Mouse (Mus musculus): ENCODE measurements at regions not wholly inside any gene's neighbourhood (a gene's known extent, or its start where the extent isn't known, plus 50 kb on each side); places are given as distances from the start of the nearest gene placed in this dataset.
A peak's percentile ranks its signal among the peaks of the same experiment; 100 is the strongest.

- peak in 1 of 2 experiments; percentile 14 for DNase-seq (ENCODE audit: low read depth in 1 of 2, low spot score in 2 of 2)
- Histone ChIP-seq H3K4me1 (ENCODE audit: control insufficient read depth, insufficient read depth, insufficient read length) (peaks cover 9% of the 10 kb centered on the region; the same call in 1 of the 2 replicates), H3K36me3 (ENCODE audit: control insufficient read depth, insufficient read depth, low read length) (no peaks in the 10 kb centered on the region), H3K27me3 (ENCODE audit: control insufficient read depth, insufficient read depth, low read length) (no peaks in the 10 kb centered on the region), H3K4me3 (ENCODE audit: extremely low read depth, insufficient read depth, insufficient read length) (no peak overlapping the region), H3K27ac (ENCODE audit: insufficient read depth, low read length) (no peak overlapping the region)
- TF ChIP-seq CTCF (IDR thresholded peaks at IDR 0.05; ENCODE audit: extremely low read depth, insufficient read depth, insufficient read length, insufficient replicate concordance): no peak
- TF ChIP-seq POLR2A (IDR thresholded peaks at IDR 0.05; ENCODE audit: low read depth, low read length): no peak
- WGBS: 20% methylated on average over 5 of the region's 5 CpGs
These were observed 158.4 kb downstream of the Ifng start for GRCm38 (mm10) chr10:118599197-118599596.

- no peak overlapping the region; the same call in 1 of the 2 replicates for H3K4me3 ChIP-seq (ENCODE audit: extremely low read depth, insufficient read depth, insufficient read length)
These were observed 158.8 kb downstream of the Ifng start for GRCm38 (mm10) chr10:118599610-118600009.

GRCm38 (mm10) chr10:118602922-118603321 lies 162.1 kb downstream of the Ifng start:
- TF ChIP-seq POLR2A (IDR thresholded peaks at IDR 0.05; ENCODE audit: low read depth, low read length) (no peak), CTCF (IDR thresholded peaks at IDR 0.05; ENCODE audit: extremely low read depth, insufficient read depth, insufficient read length, insufficient replicate concordance) (no peak)
- WGBS: 58% methylated on average over 4 of the region's 4 CpGs
- Histone ChIP-seq H3K4me1 (ENCODE audit: control insufficient read depth, insufficient read depth, insufficient read length) (peaks cover 9% of the 10 kb centered on the region; the same call in 1 of the 2 replicates), H3K27ac (ENCODE audit: insufficient read depth, low read length) (no peak overlapping the region), H3K27me3 (ENCODE audit: control insufficient read depth, insufficient read depth, low read length) (no peaks in the 10 kb centered on the region), H3K36me3 (ENCODE audit: control insufficient read depth, insufficient read depth, low read length) (no peaks in the 10 kb centered on the region), H3K4me3 (ENCODE audit: extremely low read depth, insufficient read depth, insufficient read length) (no peak overlapping the region)
- no peak for DNase-seq (ENCODE audit: low read depth in 1 of 2, low spot score in 2 of 2)

More at GRCm38 (mm10) chr10:118599610-118600009, 158.8 kb downstream of the Ifng start:
- Histone ChIP-seq H3K27ac (ENCODE audit: insufficient read depth, low read length) (no peak overlapping the region), H3K27me3 (ENCODE audit: control insufficient read depth, insufficient read depth, low read length) (no peaks in the 10 kb centered on the region), H3K4me1 (ENCODE audit: control insufficient read depth, insufficient read depth, insufficient read length) (peaks cover 9% of the 10 kb centered on the region; the same call in 1 of the 2 replicates), H3K36me3 (ENCODE audit: control insufficient read depth, insufficient read depth, low read length) (no peaks in the 10 kb centered on the region)
- TF ChIP-seq POLR2A (IDR thresholded peaks at IDR 0.05; ENCODE audit: low read depth, low read length) (no peak), CTCF (IDR thresholded peaks at IDR 0.05; ENCODE audit: extremely low read depth, insufficient read depth, insufficient read length, insufficient replicate concordance) (no peak)
- DNase-seq (ENCODE audit: low read depth in 1 of 2, low spot score in 2 of 2): peak in 1 of 2 experiments; percentile 39
- whole genome bisulfite sequencing: 7% methylated on average over 4 of the region's 4 CpGs

GRCm38 (mm10) chr10:118603857-118604414 lies 163.1 kb downstream of the Ifng start:
- no peaks in the 10 kb centered on the region for H3K27me3 ChIP-seq (ENCODE audit: control insufficient read depth, insufficient read depth, low read length)
- H3K36me3 ChIP-seq (ENCODE audit: control insufficient read depth, insufficient read depth, low read length): no peaks in the 10 kb centered on the region
- WGBS: 58% methylated on average over 13 of the region's 13 CpGs
- no peak for DNase-seq (ENCODE audit: low read depth in 1 of 2, low spot score in 2 of 2)
- peaks cover 9% of the 10 kb centered on the region; the same call in 1 of the 2 replicates for H3K4me1 ChIP-seq (ENCODE audit: control insufficient read depth, insufficient read depth, insufficient read length)
- H3K27ac ChIP-seq (ENCODE audit: insufficient read depth, low read length): no peak overlapping the region
- no peak for TF ChIP-seq CTCF (IDR thresholded peaks at IDR 0.05; ENCODE audit: extremely low read depth, insufficient read depth, insufficient read length, insufficient replicate concordance)
- no peak for TF ChIP-seq POLR2A (IDR thresholded peaks at IDR 0.05; ENCODE audit: low read depth, low read length)
- no peak overlapping the region for H3K4me3 ChIP-seq (ENCODE audit: extremely low read depth, insufficient read depth, insufficient read length)

- H3K27me3 ChIP-seq (ENCODE audit: control insufficient read depth, insufficient read depth, low read length): no peaks in the 10 kb centered on the region
- no peak overlapping the region for H3K27ac ChIP-seq (ENCODE audit: insufficient read depth, low read length)
- no peak overlapping the region for H3K4me3 ChIP-seq (ENCODE audit: extremely low read depth, insufficient read depth, insufficient read length)
- 90% methylated on average over 10 of the region's 10 CpGs for WGBS
- no peak for DNase-seq (ENCODE audit: low read depth in 1 of 2, low spot score in 2 of 2)
- no peak for TF ChIP-seq POLR2A (IDR thresholded peaks at IDR 0.05; ENCODE audit: low read depth, low read length)
- TF ChIP-seq CTCF (IDR thresholded peaks at IDR 0.05; ENCODE audit: extremely low read depth, insufficient read depth, insufficient read length, insufficient replicate concordance): no peak
- H3K4me1 ChIP-seq (ENCODE audit: control insufficient read depth, insufficient read depth, insufficient read length): peaks cover 2% of the 10 kb centered on the region; the same call in 1 of the 2 replicates
- no peaks in the 10 kb centered on the region for H3K36me3 ChIP-seq (ENCODE audit: control insufficient read depth, insufficient read depth, low read length)
These were observed 164.4 kb downstream of the Ifng start for GRCm38 (mm10) chr10:118605156-118605821.

- Histone ChIP-seq H3K27me3 (ENCODE audit: control insufficient read depth, insufficient read depth, low read length) (no peaks in the 10 kb centered on the region), H3K36me3 (ENCODE audit: control insufficient read depth, insufficient read depth, low read length) (no peaks in the 10 kb centered on the region), H3K4me3 (ENCODE audit: extremely low read depth, insufficient read depth, insufficient read length) (no peak overlapping the region), H3K4me1 (ENCODE audit: control insufficient read depth, insufficient read depth, insufficient read length) (no peaks in the 10 kb centered on the region), H3K27ac (ENCODE audit: insufficient read depth, low read length) (no peak overlapping the region)
- TF ChIP-seq POLR2A (IDR thresholded peaks at IDR 0.05; ENCODE audit: low read depth, low read length): no peak
- TF ChIP-seq CTCF (IDR thresholded peaks at IDR 0.05; ENCODE audit: extremely low read depth, insufficient read depth, insufficient read length, insufficient replicate concordance): no peak
- DNase-seq (ENCODE audit: low read depth in 1 of 2, low spot score in 2 of 2): no peak
- 92% methylated on average over 1 of the region's 1 CpGs for WGBS
These were observed 166.6 kb downstream of the Ifng start for GRCm38 (mm10) chr10:118607418-118607817.
